Mouse (Mus musculus) kidney, adult 2 months (tissue): ENCODE results near the gene Clic1.

Experiments
- CTCF ChIP-seq: fragments of 200-500 bp; conservative IDR thresholded peaks from 2 replicates; pipeline ENCODE4 v1.5.1; 2011; ENCODE audit warnings: low read depth, mild to moderate bottlenecking, control low read depth, low read length, moderate library complexity, mixed read lengths; ENCODE audit not compliant: insufficient read depth, insufficient read length
- POLR2A ChIP-seq: fragments of 200-500 bp; IDR thresholded peaks from one replicate; pipeline ENCODE4 v1.6.1; 2011; ENCODE audit warnings: low read depth, low read length, control low read depth

DNA sequence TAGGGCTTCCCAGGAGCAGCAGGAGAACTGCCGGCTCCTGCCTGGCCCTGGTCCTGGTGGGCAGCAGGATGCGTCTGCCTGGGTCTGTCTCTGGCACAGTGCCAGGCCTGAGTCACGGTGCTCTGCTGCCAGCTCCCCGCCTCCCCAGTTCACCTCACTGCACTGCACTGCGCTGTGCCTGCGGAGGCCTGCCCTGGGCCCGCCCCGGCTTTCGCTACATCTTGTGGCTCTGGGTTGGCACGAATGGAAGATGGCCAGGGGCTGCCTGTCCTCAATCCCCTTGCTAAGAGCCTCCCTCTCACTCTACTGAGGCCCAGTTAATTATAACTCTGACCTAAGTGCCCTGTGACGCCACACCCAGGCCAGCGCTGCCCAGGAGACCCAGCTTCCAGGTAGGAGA lies 33.4 kb upstream of the Clic1 start, which contains the start of gene Vwa7:
- TF ChIP-seq CTCF (no peak), POLR2A (no peak)
